Mouse (Mus musculus): ENCODE data around the gene Kcnh5. TPM values are rescaled to one million over a fixed set of nuclear protein-coding genes. Genes with fewer than 3 reads are reported as not detected.

Kcnh5 gene
- polyA plus RNA-seq, 1 experiment from 2014 or later, result 0.05 TPM

DNA sequence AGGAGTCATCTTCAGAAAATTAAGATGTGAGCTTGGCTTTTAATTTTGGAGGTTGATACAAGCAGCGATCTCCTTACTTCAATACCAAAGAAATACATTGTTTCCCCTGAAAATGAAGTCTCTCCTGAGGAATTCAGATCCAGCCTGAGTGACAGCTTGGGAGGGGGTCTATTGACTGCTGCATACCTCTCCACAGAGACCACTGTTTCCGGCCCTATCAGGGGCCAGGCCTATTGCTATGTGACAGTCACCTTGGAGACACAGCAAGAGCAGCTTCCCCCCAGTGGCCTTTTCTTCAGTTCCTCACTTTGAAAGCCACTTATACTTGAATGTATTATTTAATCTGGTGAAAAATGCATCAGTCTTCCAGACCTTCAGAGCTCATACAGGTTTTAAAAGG lies 326.8 kb downstream of the Kcnh5 start:
- 0 out of 2 replicates have a peak, but pooled peaks cover 5% of the 10 kb centered on the region for H3K4me1 ChIP-seq (replicated peaks)
- no peaks in the 10 kb centered on the region for H3K36me3 ChIP-seq
- no peaks in the 10 kb centered on the region for H3K9me3 ChIP-seq (replicated peaks)
- H3K9ac ChIP-seq, result no peak overlapping the region
- no peak overlapping the region for H3K4me2 ChIP-seq
- no peaks in the 10 kb centered on the region for H3K27me3 ChIP-seq (replicated peaks)
- no peak for ATAC-seq (ENCODE audit: insufficient number of reproducible peaks, low FRiP score)
- H3K4me3 ChIP-seq, result no peak overlapping the region
- WGBS, result 44% methylated on average over 2 of the region's 2 CpGs
- no peak overlapping the region for H3K27ac ChIP-seq (ENCODE audit: poor library complexity, severe bottlenecking)

DNA sequence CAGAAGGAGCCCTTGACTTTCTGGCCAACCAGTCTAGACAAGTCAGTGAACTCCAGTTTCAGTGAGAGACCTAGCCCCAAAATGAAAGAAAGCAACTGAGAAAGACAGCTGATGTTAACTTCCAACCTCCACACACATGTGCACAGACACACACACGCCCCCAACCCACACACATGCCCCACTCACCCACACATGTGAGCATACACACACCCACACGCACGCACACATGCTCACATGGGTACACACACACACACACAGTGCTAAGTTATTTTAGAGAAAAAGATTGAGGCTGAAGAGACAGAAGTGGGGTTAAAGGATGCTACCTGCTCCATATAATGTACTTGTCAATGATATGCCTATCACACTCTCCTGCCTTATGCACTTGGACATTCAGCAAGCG lies 327.2 kb downstream of the Kcnh5 start:
- whole genome bisulfite sequencing, result 88% methylated on average over 4 of the region's 4 CpGs

DNA sequence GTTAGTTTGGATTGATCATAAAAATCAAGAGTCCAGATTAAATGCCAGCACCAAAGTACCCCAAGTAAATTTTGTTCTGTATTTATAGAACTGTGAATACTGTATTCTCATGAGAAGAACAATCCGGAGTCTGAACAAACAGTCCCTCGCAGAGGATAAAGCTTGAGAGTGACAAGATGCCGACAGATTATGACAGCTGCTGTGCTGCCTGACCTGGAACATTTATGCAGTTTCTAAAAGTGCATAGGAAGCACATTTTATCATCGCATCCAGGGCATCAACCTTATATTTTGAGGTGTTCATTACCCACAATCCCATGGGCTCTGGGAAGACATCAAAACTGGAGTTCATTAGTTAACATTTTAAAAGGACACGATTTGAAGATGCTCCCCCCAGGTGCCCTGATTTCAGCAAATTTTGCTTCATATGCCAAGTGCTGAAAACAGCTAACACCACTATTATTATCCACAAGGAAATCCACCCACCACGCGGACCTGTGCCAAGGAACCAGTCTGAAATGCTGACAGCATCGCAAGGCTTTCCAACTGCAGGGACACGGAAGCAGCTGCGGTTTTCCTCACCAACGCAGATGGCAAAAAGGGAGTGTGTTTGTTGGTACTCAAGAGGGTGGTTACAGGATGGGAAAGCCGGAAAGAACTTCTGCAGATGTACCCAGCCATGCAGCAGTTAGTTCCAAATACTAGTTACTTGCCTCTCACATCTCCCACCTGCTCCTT lies 328.4 kb downstream of the Kcnh5 start:
- H3K36me3 ChIP-seq, result no peaks in the 10 kb centered on the region
- no peak overlapping the region for H3K27ac ChIP-seq (ENCODE audit: poor library complexity, severe bottlenecking)

More for the DNA sequence above, 327.2 kb downstream of the Kcnh5 start:
- Histone ChIP-seq H3K36me3 (no peaks in the 10 kb centered on the region), H3K4me2 (no peak overlapping the region), H3K27ac (ENCODE audit: poor library complexity, severe bottlenecking) (no peak overlapping the region), H3K9me3 (replicated peaks) (no peaks in the 10 kb centered on the region), H3K27me3 (replicated peaks) (no peaks in the 10 kb centered on the region), H3K4me1 (replicated peaks) (0 out of 2 replicates have a peak, but pooled peaks cover 5% of the 10 kb centered on the region), H3K9ac (no peak overlapping the region), H3K4me3 (no peak overlapping the region)
- ATAC-seq (ENCODE audit: insufficient number of reproducible peaks, low FRiP score), result no peak

More for the DNA sequence above, 328.4 kb downstream of the Kcnh5 start:
- no peak overlapping the region for H3K4me3 ChIP-seq
- H3K4me1 ChIP-seq (replicated peaks), result 0 out of 2 replicates have a peak, but pooled peaks cover 5% of the 10 kb centered on the region
- 74% methylated on average over 12 of the region's 12 CpGs for WGBS
- no peak overlapping the region for H3K4me2 ChIP-seq
- H3K27me3 ChIP-seq (replicated peaks), result no peaks in the 10 kb centered on the region
- H3K9me3 ChIP-seq (replicated peaks), result no peaks in the 10 kb centered on the region
- H3K9ac ChIP-seq, result no peak overlapping the region
- no peak for ATAC-seq (ENCODE audit: insufficient number of reproducible peaks, low FRiP score)

Other genes with a start within 250 kb of the Kcnh5 start
- 36.0 and 38.6 TPM in 2 replicates for gene Rhoj, start 131.0 kb upstream of the Kcnh5 start, polyA plus RNA-seq (2016; fragmentation: Nextera tagmentation; extraction: Ambion mirVana)
- gene Gphb5, start 239.4 kb upstream of the Kcnh5 start, polyA plus RNA-seq (2016; fragmentation: Nextera tagmentation; extraction: Ambion mirVana), result not detected in 2 replicates

Data from heart, embryonic 12.5 days (tissue).